Mouse (Mus musculus): Measurements from ENCODE around the gene Pdk2. TPM values are rescaled to one million over a fixed set of nuclear protein-coding genes. Genes with fewer than 3 reads are reported as not detected.

The Pdk2 gene
- polyA plus RNA-seq, 1 experiment = 34.6 TPM

GRCm38 (mm10) chr11:95070140-95071107 lies 29.3 kb upstream of the Pdk2 start:
- no peak for DNase-seq (ENCODE audit: low spot score)

- DNase-seq (ENCODE audit: low spot score) = no peak
Measured at GRCm38 (mm10) chr11:95069226-95069957, 28.2 kb upstream of the Pdk2 start.

- DNase-seq (ENCODE audit: low spot score) = no peak
Measured at GRCm38 (mm10) chr11:95056768-95057501, 15.8 kb upstream of the Pdk2 start.

GRCm38 (mm10) chr11:95053062-95053461 lies 11.9 kb upstream of the Pdk2 start:
- DNase-seq (ENCODE audit: low spot score) = no peak

- DNase-seq (ENCODE audit: low spot score) = no peak
Measured at GRCm38 (mm10) chr11:95046980-95047680, 6.0 kb upstream of the Pdk2 start.

GRCm38 (mm10) chr11:95044185-95044870 lies 3.2 kb upstream of the Pdk2 start:
- no peak for DNase-seq (ENCODE audit: low spot score)

GRCm38 (mm10) chr11:95043608-95044007 lies 2.5 kb upstream of the Pdk2 start:
- no peak for DNase-seq (ENCODE audit: low spot score)

GRCm38 (mm10) chr11:95043060-95043459 lies 1.9 kb upstream of the Pdk2 start:
- DNase-seq (ENCODE audit: low spot score) = no peak

- DNase-seq (ENCODE audit: low spot score) = no peak
Measured at GRCm38 (mm10) chr11:95042096-95042495, 942 bp upstream of the Pdk2 start.

GRCm38 (mm10) chr11:95040491-95041138 lies 539 bp downstream of the Pdk2 start:
- DNase-seq (ENCODE audit: low spot score) = no peak

GRCm38 (mm10) chr11:95039766-95040165 lies 1.4 kb downstream of the Pdk2 start:
- DNase-seq (ENCODE audit: low spot score) = no peak

GRCm38 (mm10) chr11:95038818-95039655 lies 2.1 kb downstream of the Pdk2 start:
- no peak for DNase-seq (ENCODE audit: low spot score)

GRCm38 (mm10) chr11:95038156-95038817 lies 2.9 kb downstream of the Pdk2 start:
- no peak for DNase-seq (ENCODE audit: low spot score)

GRCm38 (mm10) chr11:95037306-95037705 lies 3.8 kb downstream of the Pdk2 start:
- DNase-seq (ENCODE audit: low spot score) = no peak

- DNase-seq (ENCODE audit: low spot score) = no peak
Measured at GRCm38 (mm10) chr11:95036521-95036920, 4.6 kb downstream of the Pdk2 start.

- no peak for DNase-seq (ENCODE audit: low spot score)
Measured at GRCm38 (mm10) chr11:95034902-95035301, 6.3 kb downstream of the Pdk2 start.

GRCm38 (mm10) chr11:95033617-95034016 lies 7.5 kb downstream of the Pdk2 start:
- no peak for DNase-seq (ENCODE audit: low spot score)

GRCm38 (mm10) chr11:95032945-95033344 lies 8.2 kb downstream of the Pdk2 start:
- DNase-seq (ENCODE audit: low spot score) = no peak

All from urinary bladder, adult 2 months (tissue).